Mouse (Mus musculus) CH12.LX (cell line): ENCODE measurements around the gene Bach2.

Experiments
- E2F4 ChIP-seq: IDR thresholded peaks from 2 replicates; pipeline ENCODE4 v1.6.1; 2011; ENCODE audit warnings: low read depth, low read length, improper control_type of control experiment; ENCODE audit not compliant: insufficient replicate concordance
- MAFK ChIP-seq: IDR thresholded peaks from 2 replicates; pipeline ENCODE4 v1.6.1; 2011; ENCODE audit warnings: low read length, improper control_type of control experiment; ENCODE audit not compliant: insufficient replicate concordance
- RCOR1 ChIP-seq: conservative IDR thresholded peaks from 2 replicates; pipeline ENCODE4 v1.6.1; 2012; ENCODE audit warnings: low read depth, mild to moderate bottlenecking, inconsistent platforms, low read length, improper control_type of control experiment

GRCm38 (mm10) chr4:32239749-32240131, 1.1 kb downstream of the Bach2 start:
- TF ChIP-seq E2F4 (no peak), MAFK (no peak), RCOR1 (no peak)
